Mouse (Mus musculus) midbrain, postnatal 0 days (tissue): ENCODE data around the gene Grid2. TPM values are rescaled to one million over a fixed set of nuclear protein-coding genes. Genes with fewer than 3 reads are reported as not detected.
A peak's percentile ranks its signal among the peaks of the same experiment; 100 is the strongest.

Source experiments
- ATAC-seq: fragments of 200-750 bp; cut with Nextera tagmentation; 2 replicates; pipeline ENCODE4 v1.8.0; 2017; ENCODE audit warnings: moderate number of reproducible peaks, mild to moderate bottlenecking, moderate TSS enrichment, moderate library complexity; ENCODE audit not compliant: low FRiP score
- DNase-seq: peaks from one replicate; pipeline ENCODE4 v3.0.0-alpha.2; 2015; ENCODE audit warnings: low spot score
- H3K27ac ChIP-seq: fragments of 300-500 bp; sonication (generic); 2 replicates; pipeline ENCODE4 v1.5.1; 2014; ENCODE audit warnings: low read depth, mild to moderate bottlenecking, low read length, mixed read lengths
- H3K27me3 ChIP-seq: fragments of 300-500 bp; sonication (generic); 2 replicates; pipeline ENCODE4 v1.6.1; 2014; ENCODE audit warnings: low read length, control low read depth, mixed read lengths; ENCODE audit not compliant: insufficient read depth
- H3K36me3 ChIP-seq: fragments of 300-500 bp; sonication (generic); 2 replicates; pipeline ENCODE4 v1.6.1; 2014; ENCODE audit warnings: low read length, control low read depth, mixed read lengths; ENCODE audit not compliant: insufficient read depth
- H3K4me1 ChIP-seq: fragments of 300-500 bp; sonication (generic); 2 replicates; pipeline ENCODE4 v1.6.1; 2014; ENCODE audit warnings: mild to moderate bottlenecking, control low read depth, antibody characterized with exemption, low read length, mixed read lengths; ENCODE audit not compliant: insufficient read depth
- H3K4me2 ChIP-seq: fragments of 300-500 bp; sonication (generic); 2 replicates; pipeline ENCODE4 v1.6.1; 2014; ENCODE audit warnings: low read depth, mild to moderate bottlenecking, low read length, mixed read lengths; ENCODE audit not compliant: poor library complexity, severe bottlenecking
- H3K4me3 ChIP-seq: fragments of 300-500 bp; sonication (generic); 2 replicates; pipeline ENCODE4 v1.5.1; 2014; ENCODE audit warnings: low read depth, mild to moderate bottlenecking, low read length, moderate library complexity
- H3K9ac ChIP-seq: fragments of 300-500 bp; sonication (generic); replicated peaks from 2 replicates; pipeline ENCODE4 v1.6.1; 2014; ENCODE audit warnings: mild to moderate bottlenecking, low read length, moderate library complexity, mixed read lengths; ENCODE audit not compliant: poor library complexity, severe bottlenecking
- H3K9me3 ChIP-seq: fragments of 300-500 bp; sonication (generic); 2 replicates; pipeline ENCODE4 v1.6.1; 2016; ENCODE audit warnings: low read length, control low read depth
- CTCF ChIP-seq: IDR thresholded peaks from 2 replicates; pipeline ENCODE4 v1.5.1; 2016; ENCODE audit warnings: antibody characterized with exemption, mild to moderate bottlenecking
- WGBS: fragments of 180-500 bp; shearing (Covaris S2); extraction: QIAGEN DNeasy Blood & Tissue Kit; methylation state at CpG from one replicate; pipeline ENCODE4 v1.1.7; 2014; 5-methylcytosine and 5-hydroxymethylcytosine counted together
- polyA plus RNA-seq: library from polyadenylated mRNA; unstranded; fragments of >200 nt; fragmentation: Nextera tagmentation; extraction: Ambion mirVana; gene quantifications from 2 replicates; pipeline ENCODE4 v1.2.1, GENCODE M21; 2015
- total RNA-seq: library from RNA; depleted of rRNA; stranded (reverse); fragments of >200 nt; gene quantifications from 2 replicates; pipeline ENCODE4 v1.2.3, GENCODE M21; 2014

Gene Grid2
- total and polyA plus RNA-seq, 2 experiments from 2014 or later, result 15.3 to 44.8 TPM

GRCm38 (mm10) chr6:64596835-64597234 lies 1341.2 kb downstream of the Grid2 start:
- H3K36me3 ChIP-seq, result no peaks in the 10 kb centered on the region
- no peak overlapping the region for H3K9ac ChIP-seq
- H3K4me2 ChIP-seq, result no peak overlapping the region
- no peaks in the 10 kb centered on the region for H3K27me3 ChIP-seq
- no peak for TF ChIP-seq CTCF
- no peaks in the 10 kb centered on the region for H3K4me1 ChIP-seq
- no peak for ATAC-seq
- H3K4me3 ChIP-seq, result no peak overlapping the region
- H3K27ac ChIP-seq, result no peak overlapping the region
- 26% methylated on average over 2 of the region's 2 CpGs for WGBS
- no peaks in the 10 kb centered on the region for H3K9me3 ChIP-seq
- DNase-seq, result no peak

GRCm38 (mm10) chr6:64598144-64598561 lies 1342.5 kb downstream of the Grid2 start:
- H3K27me3 ChIP-seq, result no peaks in the 10 kb centered on the region
- no peak overlapping the region for H3K4me2 ChIP-seq
- no peaks in the 10 kb centered on the region for H3K4me1 ChIP-seq
- ATAC-seq, result 0 out of 2 replicates have a peak, but pooled peaks have one; percentile 44
- H3K9me3 ChIP-seq, result no peaks in the 10 kb centered on the region
- no peak for TF ChIP-seq CTCF
- H3K27ac ChIP-seq, result no peak overlapping the region
- 15% methylated on average over 4 of the region's 4 CpGs for WGBS
- no peak overlapping the region for H3K9ac ChIP-seq
- H3K36me3 ChIP-seq, result no peaks in the 10 kb centered on the region
- no peak overlapping the region for H3K4me3 ChIP-seq
- peak; percentile 26 for DNase-seq

- H3K27me3 ChIP-seq, result no peaks in the 10 kb centered on the region
- ATAC-seq (no peak), DNase-seq (no peak)
- H3K36me3 ChIP-seq, result no peaks in the 10 kb centered on the region
- H3K9me3 ChIP-seq, result no peaks in the 10 kb centered on the region
- H3K4me2 ChIP-seq, result no peak overlapping the region
- H3K9ac ChIP-seq, result no peak overlapping the region
- WGBS, result 76% methylated on average over 3 of the region's 3 CpGs
- no peak overlapping the region for H3K27ac ChIP-seq
- no peaks in the 10 kb centered on the region for H3K4me1 ChIP-seq
- no peak for TF ChIP-seq CTCF
- H3K4me3 ChIP-seq, result no peak overlapping the region
These were observed 1350.1 kb downstream of the Grid2 start for GRCm38 (mm10) chr6:64605753-64606152.

- Histone ChIP-seq H3K9ac (no peak overlapping the region), H3K4me1 (no peaks in the 10 kb centered on the region), H3K4me3 (no peak overlapping the region), H3K36me3 (no peaks in the 10 kb centered on the region), H3K4me2 (no peak overlapping the region), H3K27ac (no peak overlapping the region), H3K9me3 (no peaks in the 10 kb centered on the region), H3K27me3 (no peaks in the 10 kb centered on the region)
- 100% methylated on average over 1 of the region's 1 CpGs for WGBS
- DNase-seq, result no peak
- ATAC-seq, result no peak
- TF ChIP-seq CTCF, result no peak
These were observed 1351.4 kb downstream of the Grid2 start for GRCm38 (mm10) chr6:64607041-64607440.

GRCm38 (mm10) chr6:64607942-64608341 lies 1352.3 kb downstream of the Grid2 start:
- ATAC-seq (no peak), DNase-seq (no peak)
- WGBS, result 21% methylated on average over 1 of the region's 1 CpGs
- no peaks in the 10 kb centered on the region for H3K27me3 ChIP-seq
- H3K4me2 ChIP-seq, result no peak overlapping the region
- no peaks in the 10 kb centered on the region for H3K4me1 ChIP-seq
- H3K27ac ChIP-seq, result no peak overlapping the region
- H3K9me3 ChIP-seq, result no peaks in the 10 kb centered on the region
- H3K4me3 ChIP-seq, result no peak overlapping the region
- H3K9ac ChIP-seq, result no peak overlapping the region
- TF ChIP-seq CTCF, result peak; percentile 59
- H3K36me3 ChIP-seq, result no peaks in the 10 kb centered on the region

GRCm38 (mm10) chr6:64616843-64617242 lies 1361.2 kb downstream of the Grid2 start:
- ATAC-seq, result no peak
- 49% methylated on average over 4 of the region's 4 CpGs for WGBS
- peak; percentile 29 for DNase-seq
- TF ChIP-seq CTCF, result no peak
- no peaks in the 10 kb centered on the region for H3K36me3 ChIP-seq
- no peak overlapping the region for H3K4me2 ChIP-seq
- 0 out of 2 replicates have a peak, but pooled peaks cover 3% of the 10 kb centered on the region for H3K4me1 ChIP-seq
- no peak overlapping the region for H3K27ac ChIP-seq
- H3K9me3 ChIP-seq, result no peaks in the 10 kb centered on the region
- H3K9ac ChIP-seq, result no peak overlapping the region
- H3K4me3 ChIP-seq, result no peak overlapping the region
- no peaks in the 10 kb centered on the region for H3K27me3 ChIP-seq
